Mouse (Mus musculus) olfactory bulb, adult 2 months (tissue): ENCODE measurements at regions not wholly inside any gene's neighbourhood (a gene's known extent, or its start where the extent isn't known, plus 50 kb on each side); places are given as distances from the start of the nearest gene placed in this dataset.

Experiments
- H3K27ac ChIP-seq: fragments of 200-500 bp; 2 replicates; pipeline ENCODE4 v1.5.1; 2012; ENCODE audit warnings: low read depth, low read length; ENCODE audit not compliant: insufficient read depth
- H3K4me1 ChIP-seq: fragments of 200-500 bp; 2 replicates; pipeline ENCODE4 v1.6.1; 2012; ENCODE audit warnings: low read length; ENCODE audit not compliant: control insufficient read depth, insufficient read depth
- H3K4me3 ChIP-seq: fragments of 200-500 bp; 2 replicates; pipeline ENCODE4 v1.5.1; 2012; ENCODE audit warnings: mild to moderate bottlenecking, low read depth, low read length, moderate library complexity; ENCODE audit not compliant: insufficient read depth
- CTCF ChIP-seq: fragments of 200-500 bp; IDR thresholded peaks from 2 replicates; pipeline ENCODE4 v1.5.1; 2012; ENCODE audit warnings: low read depth, mild to moderate bottlenecking, low read length, moderate library complexity; ENCODE audit not compliant: insufficient read depth
- POLR2A ChIP-seq: fragments of 200-500 bp; IDR thresholded peaks from 2 replicates; pipeline ENCODE4 v1.6.1; 2012; ENCODE audit warnings: mild to moderate bottlenecking, low read depth, low read length, moderate library complexity; ENCODE audit not compliant: insufficient read depth
- WGBS: fragments of 180-500 bp; shearing (Covaris S2); methylation state at CpG from one replicate; pipeline ENCODE4 v1.1.7; 2018; 5-methylcytosine and 5-hydroxymethylcytosine counted together

- no peak overlapping the region for H3K27ac ChIP-seq
- H3K4me3 ChIP-seq, result no peak overlapping the region
- no peaks in the 10 kb centered on the region for H3K4me1 ChIP-seq
- TF ChIP-seq POLR2A (no peak), CTCF (no peak)
- WGBS, result 93% methylated on average over 1 of the region's 1 CpGs
These were observed 408.6 kb upstream of the Hnrnpa3 start for GRCm38 (mm10) chr2:75250507-75250906.

GRCm38 (mm10) chr2:75252829-75253228, 406.2 kb upstream of the Hnrnpa3 start:
- H3K27ac ChIP-seq, result no peak overlapping the region
- 51% methylated on average over 8 of the region's 8 CpGs for WGBS
- H3K4me1 ChIP-seq, result no peaks in the 10 kb centered on the region
- H3K4me3 ChIP-seq, result no peak overlapping the region
- no peak for TF ChIP-seq CTCF
- no peak for TF ChIP-seq POLR2A

DNA sequence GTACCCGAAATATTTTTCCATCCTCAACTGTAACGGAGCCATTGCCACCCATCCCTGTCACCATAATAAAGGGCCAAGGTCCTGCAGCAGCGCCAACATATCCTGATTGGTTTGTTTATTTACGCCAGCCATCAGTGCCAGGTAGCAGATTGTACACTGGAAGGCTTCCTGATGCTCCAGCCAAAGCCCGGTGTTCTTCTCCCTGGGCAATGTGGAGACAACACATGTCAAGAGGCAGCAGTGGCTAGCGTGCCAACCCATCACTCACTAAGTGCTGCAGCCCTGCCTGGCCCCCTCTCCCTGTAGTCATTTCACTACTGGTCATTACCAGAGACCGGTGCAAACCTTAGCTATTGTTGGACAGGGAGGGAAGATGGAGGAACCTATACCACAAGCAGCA, 393.8 kb upstream of the Hnrnpa3 start:
- H3K4me1 ChIP-seq, result no peaks in the 10 kb centered on the region
- 74% methylated on average over 7 of the region's 7 CpGs for WGBS
- no peak overlapping the region for H3K4me3 ChIP-seq
- TF ChIP-seq CTCF, result no peak
- TF ChIP-seq POLR2A, result no peak
- H3K27ac ChIP-seq, result no peak overlapping the region

- TF ChIP-seq POLR2A, result no peak
- no peak for TF ChIP-seq CTCF
- no peak overlapping the region for H3K27ac ChIP-seq
- whole genome bisulfite sequencing, result 83% methylated on average over 19 of the region's 19 CpGs
- no peak overlapping the region for H3K4me3 ChIP-seq
- H3K4me1 ChIP-seq, result no peaks in the 10 kb centered on the region
These were observed 393.0 kb upstream of the Hnrnpa3 start for GRCm38 (mm10) chr2:75265739-75266699.

DNA sequence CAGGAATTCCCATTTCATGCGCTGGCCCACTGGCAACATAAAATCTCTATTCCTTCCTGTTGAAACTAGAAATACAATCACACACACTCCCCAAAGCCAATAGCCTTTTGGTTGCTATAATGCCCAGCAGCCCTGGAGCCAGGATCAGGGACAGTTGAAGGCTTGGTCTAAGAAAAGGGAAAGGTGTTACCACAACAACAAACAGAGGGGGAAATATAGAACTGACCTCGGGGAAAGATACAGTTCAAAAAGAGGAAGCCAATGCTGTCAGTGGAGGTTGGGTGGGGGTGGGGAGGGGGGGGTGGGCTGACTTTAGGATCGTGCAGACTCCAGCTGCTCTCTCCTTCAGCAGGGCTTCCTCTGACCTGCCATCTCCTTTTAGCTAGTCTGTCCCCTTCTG, 391.1 kb upstream of the Hnrnpa3 start:
- no peak overlapping the region for H3K4me3 ChIP-seq
- H3K27ac ChIP-seq, result no peak overlapping the region
- no peaks in the 10 kb centered on the region for H3K4me1 ChIP-seq
- 86% methylated on average over 3 of the region's 3 CpGs for WGBS
- no peak for TF ChIP-seq POLR2A
- no peak for TF ChIP-seq CTCF

- Histone ChIP-seq H3K4me3 (no peak overlapping the region), H3K27ac (no peak overlapping the region), H3K4me1 (no peaks in the 10 kb centered on the region)
- TF ChIP-seq POLR2A (no peak), CTCF (no peak)
- 52% methylated on average over 8 of the region's 8 CpGs for WGBS
These were observed 389.6 kb upstream of the Hnrnpa3 start for GRCm38 (mm10) chr2:75269446-75269845.

DNA sequence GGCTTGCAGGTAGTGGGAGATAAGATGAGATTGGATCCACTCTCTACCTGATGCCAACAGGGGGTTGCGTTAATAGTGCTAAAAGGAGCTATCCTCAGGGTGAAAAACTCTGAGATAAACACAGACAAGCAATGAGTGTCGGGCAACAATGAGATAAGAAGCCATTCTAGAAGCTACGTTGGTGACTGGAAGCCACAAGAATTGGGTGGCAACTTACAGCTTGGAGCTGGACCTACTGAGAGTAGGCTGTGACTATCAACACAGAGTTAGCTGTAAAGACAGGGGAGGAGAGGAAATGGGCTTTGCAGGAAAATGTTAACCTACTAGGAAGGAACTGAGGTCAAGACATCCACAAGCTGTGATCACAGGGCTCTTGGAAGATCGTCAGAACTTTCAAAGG, 388.9 kb upstream of the Hnrnpa3 start:
- WGBS, result 90% methylated on average over 4 of the region's 4 CpGs
- TF ChIP-seq CTCF (no peak), POLR2A (no peak)
- no peak overlapping the region for H3K27ac ChIP-seq
- no peak overlapping the region for H3K4me3 ChIP-seq
- H3K4me1 ChIP-seq, result no peaks in the 10 kb centered on the region

- 91% methylated on average over 1 of the region's 1 CpGs for WGBS
- TF ChIP-seq POLR2A (no peak), CTCF (no peak)
- H3K4me3 ChIP-seq, result no peak overlapping the region
- H3K27ac ChIP-seq, result no peak overlapping the region
- H3K4me1 ChIP-seq, result no peaks in the 10 kb centered on the region
These were observed 371.2 kb upstream of the Hnrnpa3 start for GRCm38 (mm10) chr2:75287900-75288299.

DNA sequence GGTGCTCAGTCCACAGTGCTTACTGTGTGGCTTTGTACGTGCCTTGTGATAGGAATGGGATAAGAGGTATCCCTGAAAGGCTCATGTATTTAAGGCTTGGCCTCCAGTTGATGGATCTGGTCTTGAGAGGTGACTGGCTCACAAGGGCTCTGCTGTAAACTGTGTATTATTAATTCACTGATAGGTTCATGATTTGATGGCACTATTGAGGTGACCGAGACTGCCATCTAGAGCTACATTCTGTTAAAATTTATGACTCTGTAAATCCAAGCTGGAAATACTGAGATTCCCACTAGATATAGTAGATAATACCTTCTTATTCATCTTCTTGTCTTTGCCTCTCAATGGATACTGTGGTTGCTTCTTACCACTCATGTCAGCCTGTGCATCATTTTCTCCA, 367.4 kb upstream of the Hnrnpa3 start:
- peaks cover 2% of the 10 kb centered on the region; the same call in 1 of the 2 replicates for H3K4me1 ChIP-seq
- H3K4me3 ChIP-seq, result no peak overlapping the region
- H3K27ac ChIP-seq, result no peak overlapping the region
- TF ChIP-seq POLR2A, result no peak
- no peak for TF ChIP-seq CTCF
- WGBS, result 94% methylated on average over 2 of the region's 2 CpGs

- no peak overlapping the region for H3K27ac ChIP-seq
- WGBS, result 86% methylated on average over 3 of the region's 3 CpGs
- no peak overlapping the region for H3K4me3 ChIP-seq
- TF ChIP-seq POLR2A, result no peak
- TF ChIP-seq CTCF, result no peak
- no peaks in the 10 kb centered on the region for H3K4me1 ChIP-seq
These were observed 352.2 kb upstream of the Hnrnpa3 start for GRCm38 (mm10) chr2:75306821-75307220.
